Mouse (Mus musculus): ENCODE results near the gene Plpp7. TPM values are rescaled to one million over a fixed set of nuclear protein-coding genes. Genes with fewer than 3 reads are reported as not detected.

The Plpp7 gene
- polyA plus RNA-seq, 1 experiment, result 7.7 TPM

DNA sequence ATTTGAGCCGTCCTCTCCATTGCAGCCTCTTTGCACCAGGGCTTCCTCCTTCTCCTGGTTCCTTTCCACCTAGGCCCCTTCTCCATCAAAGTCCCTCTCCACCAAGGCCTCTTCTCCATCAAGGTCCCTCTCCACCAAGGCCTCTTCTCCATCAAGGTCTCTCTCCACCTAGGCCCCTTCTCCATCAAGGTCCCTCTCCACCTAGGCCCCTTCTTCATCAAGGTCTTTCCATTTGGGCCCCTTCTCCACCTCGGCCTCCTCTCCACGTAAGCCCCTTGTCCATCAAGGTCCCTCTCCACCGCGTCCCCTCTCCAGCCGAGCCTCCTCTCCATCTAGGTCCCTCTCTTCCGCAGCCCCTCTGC, 55.2 kb downstream of the Plpp7 start:
- H3K36me3 ChIP-seq (ENCODE audit: control insufficient read depth, insufficient read depth, low read length), result no peaks in the 10 kb centered on the region
- no peaks in the 10 kb centered on the region for H3K27me3 ChIP-seq (ENCODE audit: control insufficient read depth, insufficient read depth, low read length)
- peak overlapping the region; percentile 53; the same call in 1 of the 2 replicates for H3K27ac ChIP-seq (ENCODE audit: control insufficient read depth, insufficient read depth, low read length)
- WGBS, result 13% methylated on average over 7 of the region's 7 CpGs
- H3K4me3 ChIP-seq (ENCODE audit: control insufficient read depth, insufficient read depth, low read length), result peak overlapping the region; percentile 41
- no peak for DNase-seq
- H3K4me1 ChIP-seq (replicated peaks; ENCODE audit: control insufficient read depth, insufficient read depth, low read length), result peaks cover 39% of the 10 kb centered on the region
- TF ChIP-seq CTCF (IDR thresholded peaks at IDR 0.05; ENCODE audit: borderline replicate concordance, control insufficient read depth, extremely low read depth, insufficient read depth, low read length, poor library complexity), result no peak
- no peak for TF ChIP-seq POLR2A (IDR thresholded peaks at IDR 0.05; ENCODE audit: control insufficient read depth, extremely low read depth, insufficient read depth, low read length, poor library complexity)

DNA sequence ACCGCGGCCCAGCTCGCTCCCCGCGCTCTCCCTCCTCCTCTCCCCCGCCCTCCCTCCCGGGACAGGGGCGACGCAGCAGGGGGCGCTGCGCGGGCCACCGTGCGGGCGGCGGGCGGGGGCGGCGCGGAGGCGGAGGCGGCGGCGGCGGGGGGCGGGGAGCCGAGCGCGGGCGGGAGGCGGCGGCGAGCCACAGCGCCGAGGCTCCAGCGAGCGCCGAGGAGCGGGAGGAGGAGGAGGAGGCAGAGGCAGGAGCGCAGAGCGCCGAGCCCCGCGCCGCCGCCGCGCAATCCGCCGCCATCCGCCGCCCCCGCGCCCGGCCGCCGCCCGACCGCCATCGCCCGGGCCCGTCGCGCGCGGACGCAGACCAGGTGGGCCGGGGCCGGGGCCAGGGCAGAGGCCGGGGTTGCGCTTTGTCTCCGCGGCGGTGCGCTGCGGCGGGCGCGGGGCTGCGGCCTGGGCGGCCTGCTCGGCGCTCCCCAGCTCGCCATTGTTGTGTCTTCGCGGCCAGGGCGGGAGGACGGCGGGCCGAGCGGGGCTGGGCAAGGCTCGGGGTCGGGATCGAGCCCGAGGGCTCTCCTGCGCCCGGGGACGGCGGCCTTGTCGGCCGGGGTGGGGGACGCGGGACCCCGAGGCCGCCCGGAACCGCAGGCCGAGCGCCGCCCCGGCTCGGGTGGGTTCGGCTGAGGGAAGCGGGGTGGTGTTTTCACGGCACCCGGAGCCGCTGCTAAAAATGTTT, 55.8 kb downstream of the Plpp7 start, which contains the start of gene Prrc2b:
Prrc2b (plus strand) TSS at position 159 of the 736 bp plus-strand sequence.
- Histone ChIP-seq H3K4me3 (ENCODE audit: control insufficient read depth, insufficient read depth, low read length) (peak within 1 kb of the TSS; percentile 98), H3K4me1 (replicated peaks; ENCODE audit: control insufficient read depth, insufficient read depth, low read length) (peaks cover 44% of the 10 kb centered on the region), H3K27me3 (ENCODE audit: control insufficient read depth, insufficient read depth, low read length) (no peaks in the 10 kb centered on the region), H3K36me3 (ENCODE audit: control insufficient read depth, insufficient read depth, low read length) (no peaks in the 10 kb centered on the region), H3K27ac (ENCODE audit: control insufficient read depth, insufficient read depth, low read length) (peak within 1 kb of the TSS; percentile 86)
- WGBS, result 4% methylated on average over 103 of the region's 117 CpGs
- TF ChIP-seq CTCF (IDR thresholded peaks at IDR 0.05; ENCODE audit: borderline replicate concordance, control insufficient read depth, extremely low read depth, insufficient read depth, low read length, poor library complexity) (no peak), POLR2A (IDR thresholded peaks at IDR 0.05; ENCODE audit: control insufficient read depth, extremely low read depth, insufficient read depth, low read length, poor library complexity) (peak; percentile 60; the same call in 1 of the 2 replicates)
- DNase-seq, result peak; percentile 80

DNA sequence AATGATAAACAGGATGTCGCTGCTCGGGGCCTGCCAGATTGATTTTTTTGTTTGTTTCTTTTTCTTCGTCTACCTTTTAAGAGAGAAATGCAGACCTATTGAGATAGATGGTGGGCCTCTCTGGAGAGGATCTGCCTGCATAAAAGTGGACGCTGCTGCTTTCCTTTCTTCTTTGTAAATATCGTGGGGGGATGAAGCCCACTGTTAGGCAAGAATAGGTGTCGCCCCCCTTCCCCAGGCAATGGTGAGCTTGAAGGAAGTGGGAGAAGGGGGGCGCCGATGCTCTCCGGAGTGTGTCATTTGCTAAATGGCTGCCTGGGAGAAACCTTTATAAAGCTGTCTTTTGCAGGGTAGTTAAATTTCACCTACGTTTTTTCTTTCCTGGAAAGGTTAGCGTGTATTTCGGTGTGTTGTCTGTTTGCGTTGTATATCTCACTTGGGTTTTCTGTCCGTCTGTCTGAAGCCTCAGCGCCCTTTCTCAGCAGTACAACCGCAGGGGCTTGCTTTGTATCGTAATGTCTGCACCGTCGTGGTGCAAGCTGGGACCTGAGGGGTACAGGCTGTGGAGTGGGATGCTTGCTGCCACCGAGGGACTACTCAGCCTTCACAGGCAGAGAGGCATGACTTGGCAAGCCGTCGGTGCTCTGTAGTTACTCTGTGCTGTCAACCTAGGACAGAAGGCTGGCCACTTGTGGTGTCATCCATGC, 56.5 kb downstream of the Plpp7 start:
- Histone ChIP-seq H3K27me3 (ENCODE audit: control insufficient read depth, insufficient read depth, low read length) (no peaks in the 10 kb centered on the region), H3K36me3 (ENCODE audit: control insufficient read depth, insufficient read depth, low read length) (no peaks in the 10 kb centered on the region), H3K4me1 (replicated peaks; ENCODE audit: control insufficient read depth, insufficient read depth, low read length) (peaks cover 51% of the 10 kb centered on the region), H3K4me3 (ENCODE audit: control insufficient read depth, insufficient read depth, low read length) (peak overlapping the region; percentile 98), H3K27ac (ENCODE audit: control insufficient read depth, insufficient read depth, low read length) (peak overlapping the region; percentile 86)
- no peak for TF ChIP-seq CTCF (IDR thresholded peaks at IDR 0.05; ENCODE audit: borderline replicate concordance, control insufficient read depth, extremely low read depth, insufficient read depth, low read length, poor library complexity)
- 0% methylated on average over 22 of the region's 22 CpGs for WGBS
- DNase-seq, result peak; percentile 64

DNA sequence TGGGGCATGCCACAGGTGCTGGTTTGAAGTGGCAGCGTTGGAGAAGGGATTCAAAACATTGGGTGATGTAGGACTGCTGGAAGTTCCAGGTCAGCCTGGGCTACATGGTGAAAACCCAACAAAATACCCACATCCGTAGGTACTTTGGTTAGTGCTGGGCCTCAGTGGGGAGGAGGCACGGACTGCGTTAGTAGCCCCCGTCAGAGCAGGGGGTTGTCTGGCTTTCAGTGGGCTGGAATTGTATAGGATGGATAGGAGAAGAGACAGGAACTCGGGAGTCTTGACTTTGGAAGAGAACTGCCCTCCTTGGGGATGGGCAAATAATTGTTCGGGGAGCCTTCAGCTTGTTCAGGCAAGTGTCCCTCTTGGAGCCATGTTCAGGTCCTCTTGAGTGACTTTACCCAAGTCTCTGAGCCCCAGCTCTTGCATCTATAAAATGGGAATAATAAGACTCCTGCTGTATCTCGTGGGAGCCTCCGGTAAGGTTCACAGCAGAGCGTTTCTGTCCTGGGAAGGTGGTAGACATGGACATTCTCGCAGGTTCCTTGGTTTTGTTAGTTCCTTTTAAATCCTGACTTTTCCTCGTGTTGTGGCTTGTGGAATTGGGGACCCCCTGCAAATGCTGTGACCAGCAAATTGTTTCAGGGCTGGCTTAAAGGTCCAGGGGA, 57.2 kb downstream of the Plpp7 start:
- DNase-seq, result no peak
- no peak for TF ChIP-seq CTCF (IDR thresholded peaks at IDR 0.05; ENCODE audit: borderline replicate concordance, control insufficient read depth, extremely low read depth, insufficient read depth, low read length, poor library complexity)
- no peak for TF ChIP-seq POLR2A (IDR thresholded peaks at IDR 0.05; ENCODE audit: control insufficient read depth, extremely low read depth, insufficient read depth, low read length, poor library complexity)
- H3K27me3 ChIP-seq (ENCODE audit: control insufficient read depth, insufficient read depth, low read length), result no peaks in the 10 kb centered on the region
- peak overlapping the region; percentile 86 for H3K27ac ChIP-seq (ENCODE audit: control insufficient read depth, insufficient read depth, low read length)
- peaks cover 57% of the 10 kb centered on the region for H3K4me1 ChIP-seq (replicated peaks; ENCODE audit: control insufficient read depth, insufficient read depth, low read length)
- 35% methylated on average over 12 of the region's 12 CpGs for WGBS
- peak overlapping the region; percentile 98 for H3K4me3 ChIP-seq (ENCODE audit: control insufficient read depth, insufficient read depth, low read length)
- H3K36me3 ChIP-seq (ENCODE audit: control insufficient read depth, insufficient read depth, low read length), result no peaks in the 10 kb centered on the region

DNA sequence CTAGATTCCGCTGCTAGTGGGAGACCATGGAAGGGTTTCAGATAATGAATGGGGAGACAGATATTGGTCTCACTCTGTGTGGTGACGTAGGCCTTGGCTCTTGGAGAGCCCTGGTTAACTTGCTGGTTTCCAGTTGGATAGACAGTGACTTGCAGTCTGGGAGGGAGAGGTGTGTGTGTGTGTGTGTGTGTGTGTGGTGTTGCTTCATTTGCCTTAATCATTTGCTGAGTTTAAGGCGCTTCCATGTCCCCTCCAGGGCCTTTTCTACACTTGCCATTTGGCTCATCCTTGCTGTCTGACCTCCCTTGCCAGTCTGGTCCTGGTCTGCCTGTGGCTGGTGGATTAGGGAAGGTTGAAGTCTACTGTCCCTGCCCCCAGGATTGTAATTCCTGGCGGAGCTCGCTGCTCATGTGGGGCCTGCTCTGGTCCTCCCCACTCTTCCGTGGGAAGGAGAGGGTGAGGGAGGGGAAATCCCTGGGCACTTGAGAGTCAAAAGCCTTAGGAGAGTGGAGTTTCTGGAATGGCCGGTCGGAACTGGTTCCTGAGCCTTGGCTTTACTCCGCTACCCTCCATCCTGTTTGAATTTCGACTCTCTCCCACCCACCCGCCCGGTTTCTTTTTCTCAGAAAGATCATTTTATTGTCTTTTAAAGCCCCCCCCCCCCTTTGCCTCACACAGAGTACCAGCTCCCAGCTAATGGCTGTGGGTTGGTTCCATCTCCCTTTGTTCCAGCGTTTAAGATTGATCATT, 57.9 kb downstream of the Plpp7 start:
- no peak for DNase-seq
- H3K4me1 ChIP-seq (replicated peaks; ENCODE audit: control insufficient read depth, insufficient read depth, low read length), result peaks cover 57% of the 10 kb centered on the region
- 58% methylated on average over 13 of the region's 13 CpGs for WGBS
- H3K4me3 ChIP-seq (ENCODE audit: control insufficient read depth, insufficient read depth, low read length), result peak overlapping the region; percentile 14; the same call in 1 of the 2 replicates
- H3K27ac ChIP-seq (ENCODE audit: control insufficient read depth, insufficient read depth, low read length), result peak overlapping the region; percentile 0; the same call in 1 of the 2 replicates
- TF ChIP-seq POLR2A (IDR thresholded peaks at IDR 0.05; ENCODE audit: control insufficient read depth, extremely low read depth, insufficient read depth, low read length, poor library complexity) (no peak), CTCF (IDR thresholded peaks at IDR 0.05; ENCODE audit: borderline replicate concordance, control insufficient read depth, extremely low read depth, insufficient read depth, low read length, poor library complexity) (no peak)
- no peaks in the 10 kb centered on the region for H3K27me3 ChIP-seq (ENCODE audit: control insufficient read depth, insufficient read depth, low read length)
- no peaks in the 10 kb centered on the region for H3K36me3 ChIP-seq (ENCODE audit: control insufficient read depth, insufficient read depth, low read length)

DNA sequence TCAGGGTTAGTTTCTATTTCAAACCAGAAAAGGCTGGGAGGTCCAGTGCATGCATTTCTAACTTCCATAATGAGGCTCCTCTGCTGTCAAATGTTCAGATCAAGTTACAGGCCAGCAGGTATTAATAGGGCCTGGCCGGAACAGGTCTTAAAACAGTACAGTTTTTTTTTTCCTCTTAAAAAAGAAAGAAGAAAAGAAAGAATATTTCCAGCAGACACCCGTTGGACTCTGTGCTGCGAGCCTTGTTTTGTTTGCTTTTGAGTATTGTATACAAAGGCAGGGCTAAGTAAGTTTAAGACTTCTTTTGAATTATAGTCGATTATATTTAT, 58.4 kb downstream of the Plpp7 start:
- H3K27me3 ChIP-seq (ENCODE audit: control insufficient read depth, insufficient read depth, low read length), result no peaks in the 10 kb centered on the region
- DNase-seq, result no peak
- whole genome bisulfite sequencing, result 53% methylated on average over 4 of the region's 4 CpGs
- H3K4me3 ChIP-seq (ENCODE audit: control insufficient read depth, insufficient read depth, low read length), result no peak overlapping the region
- H3K36me3 ChIP-seq (ENCODE audit: control insufficient read depth, insufficient read depth, low read length), result no peaks in the 10 kb centered on the region
- H3K27ac ChIP-seq (ENCODE audit: control insufficient read depth, insufficient read depth, low read length), result peak overlapping the region; percentile 29; the same call in 1 of the 2 replicates
- peaks cover 61% of the 10 kb centered on the region for H3K4me1 ChIP-seq (replicated peaks; ENCODE audit: control insufficient read depth, insufficient read depth, low read length)
- TF ChIP-seq CTCF (IDR thresholded peaks at IDR 0.05; ENCODE audit: borderline replicate concordance, control insufficient read depth, extremely low read depth, insufficient read depth, low read length, poor library complexity) (no peak), POLR2A (IDR thresholded peaks at IDR 0.05; ENCODE audit: control insufficient read depth, extremely low read depth, insufficient read depth, low read length, poor library complexity) (no peak)

Measured in thymus, adult 2 months (tissue).